Mouse (Mus musculus): ENCODE measurements around the gene Rnft1.

DNA sequence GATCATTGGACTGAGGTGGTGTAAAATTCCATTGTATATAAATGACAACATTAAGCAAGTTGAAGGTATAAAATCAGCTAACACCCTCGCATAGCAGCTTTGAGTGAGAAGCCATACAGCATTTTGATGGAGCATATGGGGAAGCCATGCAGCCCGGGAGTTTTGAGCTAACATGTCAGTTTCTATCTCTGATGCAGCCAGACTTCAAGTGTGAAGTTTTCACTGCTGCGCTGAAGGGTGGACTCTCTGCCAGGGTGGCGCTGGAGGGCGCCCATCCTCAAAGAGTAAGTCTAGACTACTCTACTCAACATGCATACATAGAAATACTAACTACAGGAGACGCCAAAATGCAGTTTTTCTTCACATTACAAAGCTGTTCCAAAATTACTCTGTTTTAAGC lies 26.9 kb upstream of the Rnft1 start:
- no peak for TF ChIP-seq CTCF (IDR thresholded peaks at IDR 0.05; ENCODE audit: control insufficient read depth, insufficient read depth, insufficient read length)
- TF ChIP-seq USF1 (IDR thresholded peaks at IDR 0.05; ENCODE audit: low read depth) = no peak
- TF ChIP-seq MYOD1 (IDR thresholded peaks at IDR 0.05; ENCODE audit: control insufficient read depth, insufficient read length, low read depth) = no peak
- no peak for TF ChIP-seq MYOG (IDR thresholded peaks at IDR 0.05; ENCODE audit: control insufficient read depth, extremely low read depth, insufficient read length)

All from C2C12 (cell line).